Mouse (Mus musculus) liver, postnatal 0 days (tissue): ENCODE data around the gene Pde4d. TPM values are rescaled to one million over a fixed set of nuclear protein-coding genes. Genes with fewer than 3 reads are reported as not detected.

Experiments used
- ATAC-seq: fragments of 200-750 bp; cut with Nextera tagmentation; 2 replicates; pipeline ENCODE4 v1.8.0; 2017; ENCODE audit warnings: mild to moderate bottlenecking, moderate library complexity
- DNase-seq: peaks from one replicate; pipeline ENCODE4 v3.0.0-alpha.2; 2016
- H3K27ac ChIP-seq: fragments of 300-500 bp; sonication (generic); 2 replicates; pipeline ENCODE4 v1.5.1; 2014; ENCODE audit warnings: antibody characterized with exemption, moderate library complexity, mild to moderate bottlenecking, low read depth
- H3K27me3 ChIP-seq: fragments of 300-500 bp; sonication (generic); 2 replicates; pipeline ENCODE4 v1.6.1; 2014; ENCODE audit warnings: low read length, control low read depth, mixed read lengths; ENCODE audit not compliant: insufficient read depth
- H3K36me3 ChIP-seq: fragments of 300-500 bp; sonication (generic); replicated peaks from 2 replicates; pipeline ENCODE4 v1.6.1; 2014; ENCODE audit warnings: mild to moderate bottlenecking, control low read depth, low read length, moderate library complexity, mixed read lengths; ENCODE audit not compliant: insufficient read depth
- H3K4me1 ChIP-seq: fragments of 300-500 bp; sonication (generic); 2 replicates; pipeline ENCODE4 v1.6.1; 2014; ENCODE audit warnings: antibody characterized with exemption, mild to moderate bottlenecking, control low read depth; ENCODE audit not compliant: insufficient read depth
- H3K4me2 ChIP-seq: fragments of 300-500 bp; sonication (generic); 2 replicates; pipeline ENCODE4 v1.6.1; 2014; ENCODE audit warnings: low read depth, mild to moderate bottlenecking, low read length, moderate library complexity, mixed read lengths
- H3K4me3 ChIP-seq: fragments of 300-500 bp; sonication (generic); 2 replicates; pipeline ENCODE4 v1.5.1; 2014; ENCODE audit warnings: low read depth, low read length
- H3K9ac ChIP-seq: fragments of 300-500 bp; sonication (generic); replicated peaks from 2 replicates; pipeline ENCODE4 v1.6.1; 2014; ENCODE audit warnings: mild to moderate bottlenecking, moderate library complexity
- H3K9me3 ChIP-seq: fragments of 300-500 bp; sonication (generic); 2 replicates; pipeline ENCODE4 v1.6.1; 2016; ENCODE audit warnings: mild to moderate bottlenecking, control low read depth, low read length, mixed read lengths
- CTCF ChIP-seq: sonication (generic); IDR thresholded peaks from 2 replicates; pipeline ENCODE4 v1.5.1; 2016; ENCODE audit warnings: antibody characterized with exemption, low read depth
- EP300 ChIP-seq: IDR thresholded peaks from 2 replicates; pipeline ENCODE4 v1.6.1; 2016; ENCODE audit warnings: antibody characterized with exemption, low read depth, mild to moderate bottlenecking
- WGBS: fragments of 180-500 bp; shearing (Covaris S2); extraction: QIAGEN DNeasy Blood & Tissue Kit; methylation state at CpG from one replicate; pipeline ENCODE4 v1.1.7; 2014; ENCODE audit not compliant: insufficient replicate concordance; 5-methylcytosine and 5-hydroxymethylcytosine counted together
- polyA plus RNA-seq: library from polyadenylated mRNA; unstranded; fragments of >200 nt; fragmentation: Nextera tagmentation; extraction: Ambion mirVana; gene quantifications from 2 replicates; pipeline ENCODE4 v1.2.1, GENCODE M21; 2015

Pde4d gene
- 5.4 and 6.1 TPM in 2 replicates for polyA plus RNA-seq

DNA sequence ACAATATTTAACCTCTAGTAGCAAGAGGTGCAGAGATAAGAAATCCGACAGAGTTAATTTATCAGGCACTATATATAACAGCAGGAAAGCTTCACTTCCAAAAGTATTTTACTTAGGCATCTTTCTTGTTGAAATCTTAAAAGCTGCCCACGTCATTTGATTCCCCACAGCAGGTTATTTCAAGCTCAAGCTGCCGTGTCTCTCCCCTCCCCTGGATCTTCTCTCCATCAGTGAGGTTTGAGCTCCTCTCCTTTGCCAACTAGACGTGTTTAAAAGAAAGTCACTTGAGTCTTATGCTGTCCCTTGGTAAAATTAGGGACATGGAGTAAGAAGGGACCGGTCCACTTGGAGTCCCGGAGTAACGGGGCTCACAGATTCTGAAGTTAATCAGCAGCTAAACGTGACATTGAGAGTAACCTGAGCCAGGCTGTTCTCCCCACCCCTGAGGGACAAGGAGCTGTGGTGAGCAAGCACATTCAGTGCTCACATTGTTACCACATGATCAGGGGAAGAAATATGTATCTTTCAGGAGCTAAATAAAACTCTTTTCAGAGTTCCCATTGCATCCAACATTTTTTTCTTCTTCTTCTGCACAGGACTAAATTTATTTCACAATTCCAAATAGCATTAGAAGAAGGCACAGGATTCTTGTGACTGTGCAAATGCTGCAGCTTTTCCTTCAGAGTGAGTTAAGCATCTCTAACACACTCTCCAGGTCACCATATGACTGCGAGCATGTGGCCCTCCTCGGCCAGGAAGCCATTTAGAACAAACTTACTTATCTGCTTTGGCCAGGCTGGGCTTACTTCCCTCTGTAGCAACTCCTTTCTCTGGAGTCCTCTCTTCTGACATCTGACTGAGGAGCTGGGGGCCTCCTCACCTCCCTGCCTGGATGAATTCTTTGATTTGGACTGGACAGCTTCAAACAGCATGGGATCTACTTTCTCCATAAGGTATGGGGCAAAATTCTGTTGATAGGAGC is at the start of gene Pde4d:
TSS of gene Pde4d (plus strand) at position 833 of the 982 bp plus-strand sequence.
- ATAC-seq (peak; percentile 53), DNase-seq (no peak)
- Histone ChIP-seq H3K9ac (no peak within 1 kb of the TSS), H3K27ac (peak within 1 kb of the TSS; percentile 25), H3K4me2 (peak within 1 kb of the TSS; percentile 47), H3K36me3 (no peaks in the 10 kb centered on the region), H3K4me3 (no peak within 1 kb of the TSS), H3K9me3 (no peaks in the 10 kb centered on the region), H3K27me3 (no peaks in the 10 kb centered on the region), H3K4me1 (no peaks in the 10 kb centered on the region)
- 19% methylated on average over 10 of the region's 10 CpGs for WGBS
- TF ChIP-seq CTCF = no peak
- no peak for TF ChIP-seq EP300

DNA sequence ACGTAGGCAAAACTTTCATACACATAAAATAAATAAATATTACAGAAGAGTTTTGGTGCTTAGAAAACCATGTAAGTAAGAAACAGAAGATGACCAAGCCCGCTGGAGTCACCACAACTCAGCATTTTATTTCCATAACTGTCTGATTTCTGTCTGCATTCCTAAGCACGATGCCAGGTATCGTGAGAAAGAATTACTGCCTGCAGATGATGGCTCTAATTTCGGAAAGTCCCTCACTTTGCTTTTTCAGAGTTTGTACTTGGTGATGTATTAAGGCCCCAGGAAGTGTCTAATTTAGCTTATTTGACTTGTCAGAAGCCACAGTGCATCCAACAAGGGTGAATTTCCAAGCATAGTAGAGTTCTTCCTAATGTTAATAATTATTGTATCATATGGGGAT is 46.6 kb upstream of the Pde4d start:
- TF ChIP-seq EP300 (no peak), CTCF (no peak)
- Histone ChIP-seq H3K27ac (no peak overlapping the region), H3K9ac (no peak overlapping the region), H3K4me1 (no peaks in the 10 kb centered on the region), H3K4me2 (no peak overlapping the region), H3K36me3 (no peaks in the 10 kb centered on the region), H3K4me3 (no peak overlapping the region), H3K9me3 (no peaks in the 10 kb centered on the region), H3K27me3 (no peaks in the 10 kb centered on the region)
- WGBS = 92% methylated on average over 5 of the region's 5 CpGs
- ATAC-seq (no peak), DNase-seq (no peak)

DNA sequence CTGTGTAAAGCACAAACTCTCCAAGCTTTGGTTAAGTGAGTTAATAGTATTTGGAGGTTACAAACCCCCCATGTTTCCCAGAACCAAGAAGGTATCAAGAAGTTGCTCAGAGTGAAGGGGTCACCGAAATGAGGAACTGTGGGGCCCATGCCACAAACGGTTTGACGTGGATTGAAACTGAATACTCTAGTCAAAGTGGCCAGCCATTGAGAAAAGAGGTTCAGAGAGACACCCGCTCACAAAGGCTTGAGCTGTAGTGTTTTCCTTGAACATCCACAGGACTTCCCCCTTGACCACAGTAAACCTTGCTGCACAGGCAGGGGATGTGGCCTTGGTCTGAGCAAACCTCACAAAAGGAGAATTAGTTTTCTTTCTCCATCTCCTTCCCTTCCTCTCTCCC is 45.4 kb upstream of the Pde4d start:
- TF ChIP-seq EP300 (no peak), CTCF (no peak)
- H3K9me3 ChIP-seq = no peaks in the 10 kb centered on the region

DNA sequence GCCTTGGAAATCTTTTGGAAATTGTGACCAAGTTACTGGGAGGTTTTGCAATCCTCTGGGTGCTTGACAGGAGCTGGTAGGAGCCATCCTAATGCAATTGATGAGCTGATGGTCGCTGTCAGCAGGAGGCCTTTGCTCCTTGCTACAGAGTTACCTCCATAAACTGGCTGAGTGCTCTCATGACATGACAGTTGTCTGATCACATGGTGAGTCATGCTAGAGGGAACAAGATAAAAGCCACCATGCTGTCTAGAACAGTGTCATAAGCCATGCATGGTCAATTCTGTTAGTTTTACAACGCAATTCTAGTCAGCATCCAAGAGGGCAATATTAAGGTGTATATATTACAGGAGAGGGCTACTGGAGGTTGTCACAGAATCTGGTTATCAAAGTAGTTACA is 34.3 kb upstream of the Pde4d start:
- TF ChIP-seq EP300 = no peak
- TF ChIP-seq CTCF = no peak
- 73% methylated on average over 2 of the region's 2 CpGs for WGBS

More for the DNA sequence above, 45.4 kb upstream of the Pde4d start:
- no peak overlapping the region; the same call in 1 of the 2 replicates for H3K27ac ChIP-seq
- WGBS = 39% methylated on average over 4 of the region's 4 CpGs
- H3K9ac ChIP-seq = no peak overlapping the region
- H3K27me3 ChIP-seq = no peaks in the 10 kb centered on the region
- H3K4me2 ChIP-seq = no peak overlapping the region
- H3K4me3 ChIP-seq = no peak overlapping the region
- no peak for ATAC-seq
- H3K4me1 ChIP-seq = no peaks in the 10 kb centered on the region
- no peaks in the 10 kb centered on the region for H3K36me3 ChIP-seq
- DNase-seq = no peak

DNA sequence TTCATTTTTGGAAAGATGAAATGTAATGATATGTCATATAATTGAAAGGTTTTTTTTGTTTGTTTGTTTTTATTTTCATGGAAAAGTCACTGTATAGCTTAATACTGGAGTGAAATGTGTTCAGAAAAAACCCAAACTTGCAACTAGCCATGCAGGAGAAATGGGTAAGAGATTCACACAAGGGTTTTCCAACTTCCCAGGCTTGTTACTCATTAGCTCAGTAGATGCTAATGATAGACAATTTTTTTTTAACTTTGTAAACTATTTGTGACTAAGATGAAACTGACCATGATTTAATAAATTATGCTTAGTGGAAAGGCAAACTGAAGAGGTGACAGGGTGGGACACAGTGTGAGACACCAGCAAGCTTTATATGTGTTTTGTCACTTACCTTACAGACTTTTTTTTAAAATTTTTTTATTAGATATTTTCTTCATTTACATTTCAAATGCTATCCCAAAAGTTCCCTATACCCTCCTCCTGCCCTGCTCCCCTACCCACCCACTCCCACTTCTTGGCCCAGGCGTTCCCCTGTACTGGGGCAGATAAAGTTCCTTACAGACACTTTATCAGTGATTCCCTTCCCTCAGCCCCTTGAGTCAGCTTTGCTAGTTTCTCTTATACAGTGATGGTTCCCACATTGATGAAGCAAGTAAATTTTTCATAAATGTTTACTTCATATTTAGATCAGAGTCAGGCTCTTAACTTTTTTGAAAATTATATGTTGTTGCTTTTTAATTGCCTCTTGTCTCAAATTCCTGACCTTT is 30.8 kb upstream of the Pde4d start:
- Histone ChIP-seq H3K27me3 (no peaks in the 10 kb centered on the region), H3K36me3 (no peaks in the 10 kb centered on the region), H3K9ac (no peak overlapping the region), H3K9me3 (no peaks in the 10 kb centered on the region), H3K27ac (no peak overlapping the region), H3K4me3 (no peak overlapping the region), H3K4me1 (no peaks in the 10 kb centered on the region), H3K4me2 (no peak overlapping the region)
- 48% methylated on average over 1 of the region's 1 CpGs for WGBS
- ATAC-seq (no peak), DNase-seq (no peak)
- TF ChIP-seq CTCF (no peak), EP300 (no peak)

More for the DNA sequence above, 34.3 kb upstream of the Pde4d start:
- Histone ChIP-seq H3K4me2 (no peak overlapping the region), H3K9ac (no peak overlapping the region), H3K9me3 (no peaks in the 10 kb centered on the region), H3K4me1 (no peaks in the 10 kb centered on the region), H3K27ac (no peak overlapping the region), H3K4me3 (no peak overlapping the region), H3K36me3 (no peaks in the 10 kb centered on the region), H3K27me3 (no peaks in the 10 kb centered on the region)
- no peak for ATAC-seq
- no peak for DNase-seq

DNA sequence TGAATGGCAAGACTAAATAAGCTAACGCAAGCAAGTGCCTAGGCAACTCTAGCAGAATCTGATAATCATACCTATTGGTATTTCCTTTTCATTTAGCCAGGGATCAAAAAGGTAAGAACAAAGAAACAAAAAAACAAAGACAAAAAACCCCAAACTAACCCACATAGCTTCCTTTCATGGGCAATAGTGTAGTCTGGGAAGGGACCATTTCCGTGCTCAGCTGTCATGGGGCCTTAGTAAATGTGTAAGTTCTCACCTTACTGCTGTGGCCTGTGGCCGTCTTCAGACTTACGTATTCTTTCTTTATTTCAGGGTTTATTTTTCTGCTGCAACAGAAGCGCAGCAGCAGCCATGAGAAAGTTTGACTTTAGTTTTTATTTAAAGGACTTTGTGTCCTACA is 23.4 kb upstream of the Pde4d start:
- no peak overlapping the region for H3K4me3 ChIP-seq
- no peak for ATAC-seq
- no peaks in the 10 kb centered on the region for H3K27me3 ChIP-seq
- DNase-seq = no peak
- H3K27ac ChIP-seq = no peak overlapping the region
- no peak for TF ChIP-seq CTCF
- no peak for TF ChIP-seq EP300
- H3K9ac ChIP-seq = no peak overlapping the region
- H3K9me3 ChIP-seq = no peaks in the 10 kb centered on the region
- H3K36me3 ChIP-seq = no peaks in the 10 kb centered on the region
- 75% methylated on average over 5 of the region's 5 CpGs for WGBS
- H3K4me2 ChIP-seq = no peak overlapping the region
- H3K4me1 ChIP-seq = no peaks in the 10 kb centered on the region
